Comparison of ENCODE assay signal across 17 mouse cellular contexts in the genomic region with DNA sequence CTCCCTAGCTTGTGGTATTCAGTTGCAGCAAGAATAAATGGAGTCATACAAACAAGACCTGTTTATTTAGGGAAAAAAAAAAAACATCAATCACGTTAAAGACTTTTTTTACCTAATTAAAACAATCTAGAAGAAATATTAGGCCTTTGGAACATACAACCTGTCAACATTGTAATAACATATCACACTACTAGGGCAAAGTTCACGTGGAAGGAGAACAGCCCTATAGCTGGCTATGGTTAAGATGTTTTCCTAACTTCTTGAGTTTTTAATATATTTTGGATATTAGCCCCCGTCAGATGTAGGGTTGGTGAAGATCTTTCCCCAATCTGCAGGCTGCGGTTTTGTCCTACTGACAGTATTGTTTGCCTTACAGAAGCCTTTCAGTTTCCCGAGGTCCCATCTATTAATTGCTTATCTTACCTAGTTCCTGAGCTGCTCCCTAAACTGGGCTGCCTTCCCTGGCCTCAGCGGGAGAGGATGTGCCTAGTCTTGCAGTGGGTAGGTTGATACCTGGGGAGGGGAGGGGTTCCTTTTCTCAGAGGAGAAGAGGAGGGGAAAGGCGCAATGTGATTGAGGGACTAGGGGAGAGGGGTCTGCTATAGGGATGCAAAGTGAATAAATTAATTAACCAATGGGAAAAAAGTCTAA. TPM values are rescaled to one million over a fixed set of nuclear protein-coding genes. Genes with fewer than 3 reads are reported as not detected.
"Had no signal": no experiment of that assay in that cellular context is flagged by ENCODE, and none has a peak within 500 bp of the region (broad histone marks: within the 10 kb centered on the region; RNA-seq: fewer than 3 reads in every experiment).

No protein-coding gene starts in this region.

- H3K36me3 ChIP-seq: kidney, embryonic 15.5 days; limb, embryonic 12.5 days; liver, embryonic 13.5 days; midbrain, embryonic 15.5 days; neural tube, embryonic 12.5 days had no signal

- H3K9me3 ChIP-seq: kidney, embryonic 15.5 days; limb, embryonic 12.5 days; liver, embryonic 13.5 days; megakaryocyte, embryonic 14.5 days; midbrain, embryonic 15.5 days; neural tube, embryonic 12.5 days had no signal

- H3K9ac ChIP-seq: kidney, embryonic 15.5 days; limb, embryonic 12.5 days; liver, embryonic 13.5 days; liver, postnatal 0 days; midbrain, embryonic 15.5 days; neural tube, embryonic 12.5 days had no signal

- H3K27ac ChIP-seq: kidney, embryonic 15.5 days; limb, embryonic 12.5 days; liver, embryonic 13.5 days; macrophage; midbrain, embryonic 15.5 days; neural tube, embryonic 12.5 days; stomach, postnatal 0 days had no signal

- H3K4me1 ChIP-seq: kidney, embryonic 15.5 days; liver, embryonic 13.5 days; neural tube, embryonic 12.5 days had no signal

- ATAC-seq: liver, postnatal 0 days; lung, postnatal 0 days; midbrain, embryonic 15.5 days had no signal

- H3K4me2 ChIP-seq: kidney, embryonic 15.5 days; limb, embryonic 12.5 days; liver, embryonic 13.5 days; midbrain, embryonic 11.5 days; midbrain, embryonic 15.5 days; neural tube, embryonic 12.5 days had no signal

- DNase-seq: kidney, postnatal 14 days; layer of hippocampus, postnatal 36 days; liver; liver, embryonic 13.5 days; liver, postnatal 0 days; thymus, postnatal 4 days had no signal

- H3K27me3 ChIP-seq: kidney, embryonic 15.5 days; liver, embryonic 13.5 days; midbrain, embryonic 15.5 days; neural tube, embryonic 12.5 days had no signal

- H3K4me3 ChIP-seq: kidney, embryonic 15.5 days; limb, embryonic 12.5 days; liver, embryonic 13.5 days; megakaryocyte, embryonic 14.5 days; midbrain, embryonic 15.5 days; neural tube, embryonic 12.5 days had no signal

RNA-seq across cellular contexts. Expression of a gene that starts 37.0 kb away (rescaled TPM):
- total RNA-seq: monocyte, adult 5-6 weeks; neutrophil, adult 5-6 weeks had no signal
- polyA plus RNA-seq: limb, embryonic 12.5 days; liver, embryonic 13.5 days; liver, postnatal 0 days; lung, postnatal 0 days; macrophage had no signal
